Mouse (Mus musculus) hindbrain, embryonic 12.5 days (tissue): ENCODE measurements around the gene Tas2r143. TPM values are rescaled to one million over a fixed set of nuclear protein-coding genes. Genes with fewer than 3 reads are reported as not detected.

Source experiments
- ATAC-seq: fragments of 200-750 bp; cut with Nextera tagmentation; 2 replicates; pipeline ENCODE4 v1.8.0; 2017; ENCODE audit warnings: moderate TSS enrichment; ENCODE audit not compliant: low FRiP score
- H3K27ac ChIP-seq: fragments of 300-500 bp; sonication (generic); 2 replicates; pipeline ENCODE4 v1.5.1; 2016; ENCODE audit warnings: mild to moderate bottlenecking
- H3K27me3 ChIP-seq: fragments of 300-500 bp; sonication (generic); 2 replicates; pipeline ENCODE4 v1.6.1; 2016; ENCODE audit warnings: mild to moderate bottlenecking
- H3K36me3 ChIP-seq: fragments of 300-500 bp; sonication (generic); 2 replicates; pipeline ENCODE4 v1.6.1; 2016; ENCODE audit warnings: mild to moderate bottlenecking
- H3K4me1 ChIP-seq: fragments of 300-500 bp; sonication (generic); 2 replicates; pipeline ENCODE4 v1.6.1; 2016
- H3K4me2 ChIP-seq: fragments of 300-500 bp; sonication (generic); replicated peaks from 2 replicates; pipeline ENCODE4 v1.6.1; 2016; ENCODE audit warnings: mild to moderate bottlenecking
- H3K4me3 ChIP-seq: fragments of 300-500 bp; sonication (generic); 2 replicates; pipeline ENCODE4 v1.5.1; 2016; ENCODE audit warnings: mild to moderate bottlenecking
- H3K9ac ChIP-seq: fragments of 300-500 bp; sonication (generic); 2 replicates; pipeline ENCODE4 v1.6.1; 2016; ENCODE audit warnings: mild to moderate bottlenecking, moderate library complexity
- H3K9me3 ChIP-seq: fragments of 300-500 bp; sonication (generic); replicated peaks from 2 replicates; pipeline ENCODE4 v1.6.1; 2016; ENCODE audit warnings: mild to moderate bottlenecking
- WGBS: fragments of 180-500 bp; shearing (Covaris S2); methylation state at CpG from one replicate; pipeline ENCODE4 v1.1.7; 2016; 5-methylcytosine and 5-hydroxymethylcytosine counted together
- polyA plus RNA-seq: library from polyadenylated mRNA; unstranded; fragments of >200 nt; fragmentation: Nextera tagmentation; extraction: Ambion mirVana; gene quantifications from 2 replicates; pipeline ENCODE4 v1.2.1, GENCODE M21; 2016

Tas2r143 gene
- polyA plus RNA-seq, 1 experiment from 2014 or later = not detected

DNA sequence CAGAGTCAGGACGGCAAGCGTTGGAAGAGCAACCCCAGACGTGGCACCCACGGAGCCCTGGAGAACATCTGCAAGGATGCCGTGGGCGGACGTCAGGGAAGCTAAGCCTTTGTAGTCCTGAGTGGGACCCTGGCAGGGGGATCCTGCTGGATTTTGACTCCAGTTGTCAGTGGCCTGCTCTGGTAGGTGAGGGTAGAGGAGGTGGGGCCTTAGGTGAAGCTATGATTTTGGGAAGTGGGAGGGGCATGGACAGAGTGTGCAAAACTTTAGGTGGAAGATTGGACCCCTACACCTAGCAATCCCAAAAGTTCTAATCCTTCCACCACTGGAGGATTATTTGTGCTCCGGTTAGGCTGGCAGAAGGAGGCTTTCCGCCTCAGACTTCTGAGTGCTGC, 27.6 kb upstream of the Tas2r143 start:
- peak overlapping the region; percentile 97 for H3K4me2 ChIP-seq
- peaks cover 11% of the 10 kb centered on the region for H3K4me1 ChIP-seq
- no peak overlapping the region for H3K9ac ChIP-seq
- no peak overlapping the region for H3K27ac ChIP-seq
- H3K36me3 ChIP-seq = no peaks in the 10 kb centered on the region
- peak; percentile 41 for ATAC-seq
- H3K4me3 ChIP-seq = peak overlapping the region; percentile 51; the same call in 1 of the 2 replicates
- H3K9me3 ChIP-seq = no peaks in the 10 kb centered on the region
- H3K27me3 ChIP-seq = peaks cover 18% of the 10 kb centered on the region
- WGBS = 15% methylated on average over 9 of the region's 9 CpGs

DNA sequence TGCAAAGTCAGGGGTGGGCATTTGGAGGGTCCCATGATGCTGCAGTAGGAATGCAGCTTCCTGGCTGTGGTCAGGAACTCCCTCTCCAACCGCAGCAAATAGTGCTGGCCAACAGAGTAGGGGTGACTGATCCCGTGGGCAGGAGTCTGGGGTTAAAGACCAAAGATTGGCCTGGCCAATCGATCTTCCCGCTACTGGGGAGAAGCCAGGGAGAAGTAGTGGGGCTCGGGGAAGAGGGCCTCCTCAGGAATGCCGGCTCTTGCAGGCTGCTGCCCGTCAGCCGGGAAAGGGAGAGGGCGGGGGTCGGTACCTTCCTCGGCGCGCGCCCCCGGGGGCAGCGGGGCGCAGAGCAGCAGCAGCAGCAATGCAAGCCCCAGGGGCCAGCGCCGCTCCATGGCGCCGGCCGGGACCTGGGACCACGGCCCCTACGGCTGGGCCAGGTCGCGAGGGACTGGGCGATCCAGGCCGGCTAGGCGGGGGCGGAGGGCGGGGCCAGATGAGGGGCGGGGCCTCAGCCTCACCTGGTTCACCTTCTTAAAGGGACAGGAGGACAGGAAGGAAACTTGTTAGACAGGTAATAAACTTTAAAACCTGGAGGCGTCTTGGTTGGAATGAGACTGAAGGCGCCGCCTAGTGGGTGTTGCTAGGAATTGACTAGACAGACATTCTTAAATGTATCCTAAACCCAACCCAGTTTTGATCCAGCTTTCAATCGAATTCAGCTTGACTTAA, 27.1 kb upstream of the Tas2r143 start, which contains the start of gene Epha1:
Epha1 (minus strand) TSS at position 453 of the 732 bp plus-strand sequence.
- no peak within 1 kb of the TSS for H3K27ac ChIP-seq
- under 1% methylated on average over 32 of the region's 36 CpGs for WGBS
- peaks cover 18% of the 10 kb centered on the region for H3K27me3 ChIP-seq
- H3K36me3 ChIP-seq = no peaks in the 10 kb centered on the region
- no peaks in the 10 kb centered on the region for H3K9me3 ChIP-seq
- H3K4me3 ChIP-seq = peak within 1 kb of the TSS; percentile 51
- peak; percentile 74 for ATAC-seq
- H3K9ac ChIP-seq = peak within 1 kb of the TSS; percentile 53; the same call in 1 of the 2 replicates
- H3K4me1 ChIP-seq = peaks cover 11% of the 10 kb centered on the region
- H3K4me2 ChIP-seq = peak within 1 kb of the TSS; percentile 97

DNA sequence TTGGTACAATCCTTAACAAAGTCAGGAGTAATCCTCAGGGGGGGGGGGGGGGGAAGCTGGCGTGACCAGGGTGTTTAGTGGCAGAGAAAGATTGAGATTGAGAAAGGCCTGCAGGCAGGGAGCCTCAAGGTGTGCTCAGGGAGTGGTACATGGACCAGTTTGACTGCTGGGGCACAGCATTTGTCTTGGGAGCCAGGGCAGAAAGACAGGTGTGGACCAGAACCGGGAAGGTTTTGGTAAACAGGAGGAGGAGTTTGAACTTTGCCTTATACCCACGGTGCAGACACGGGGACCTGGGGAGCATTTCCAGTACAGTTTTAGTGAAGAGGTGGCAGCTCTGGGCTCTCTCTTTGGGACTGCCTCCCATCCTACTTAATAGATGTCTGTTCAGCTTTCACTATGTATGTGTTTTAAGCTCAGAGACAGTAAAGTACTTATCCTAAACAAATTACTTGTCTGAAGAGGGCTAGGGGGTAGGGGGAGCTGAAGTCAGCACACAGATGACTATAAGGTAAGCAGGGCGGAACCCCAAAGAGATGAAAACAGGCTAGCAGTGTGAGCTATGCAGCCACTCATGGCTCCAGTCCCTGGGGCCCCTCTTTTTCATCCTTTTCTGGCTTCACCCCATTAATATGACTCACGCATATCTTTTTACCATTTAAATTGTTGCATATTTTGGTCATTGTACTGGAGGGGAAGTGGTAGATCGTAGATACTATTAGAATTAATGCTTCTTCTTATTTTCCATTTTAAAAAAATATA, 26.2 kb upstream of the Tas2r143 start:
- peaks cover 18% of the 10 kb centered on the region for H3K27me3 ChIP-seq
- H3K27ac ChIP-seq = no peak overlapping the region
- peaks cover 11% of the 10 kb centered on the region for H3K4me1 ChIP-seq
- WGBS = 49% methylated on average over 6 of the region's 7 CpGs
- H3K36me3 ChIP-seq = no peaks in the 10 kb centered on the region
- H3K9ac ChIP-seq = no peak overlapping the region
- peak overlapping the region; percentile 51 for H3K4me3 ChIP-seq
- peak; percentile 4; the same call in 1 of the 2 replicates for ATAC-seq
- H3K4me2 ChIP-seq = peak overlapping the region; percentile 97
- H3K9me3 ChIP-seq = no peaks in the 10 kb centered on the region

DNA sequence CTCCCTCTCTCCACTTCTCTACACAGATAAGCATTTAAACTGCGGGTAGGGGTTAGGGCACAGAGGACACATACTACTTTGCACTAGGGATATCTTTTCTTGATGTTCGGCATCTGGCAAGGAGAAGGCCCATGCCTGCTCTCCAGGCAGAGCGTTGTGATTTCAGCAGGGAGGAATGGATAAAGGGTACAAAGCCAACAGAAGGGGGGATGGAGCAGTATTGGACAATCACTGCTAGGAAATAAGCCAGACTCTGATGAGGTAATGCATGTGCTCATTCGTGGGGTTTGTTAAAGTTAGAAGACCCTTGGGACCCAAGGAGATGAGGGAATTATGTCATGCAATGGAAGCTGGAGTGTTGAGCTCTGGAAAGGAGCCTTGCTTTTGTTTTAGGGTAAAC, 25.3 kb upstream of the Tas2r143 start:
- H3K36me3 ChIP-seq = no peaks in the 10 kb centered on the region
- ATAC-seq = no peak
- no peaks in the 10 kb centered on the region for H3K9me3 ChIP-seq
- H3K27ac ChIP-seq = no peak overlapping the region
- H3K27me3 ChIP-seq = peaks cover 18% of the 10 kb centered on the region
- H3K4me2 ChIP-seq = no peak overlapping the region
- H3K4me1 ChIP-seq = peaks cover 11% of the 10 kb centered on the region
- WGBS = 74% methylated on average over 4 of the region's 4 CpGs
- no peak overlapping the region for H3K4me3 ChIP-seq
- no peak overlapping the region for H3K9ac ChIP-seq

DNA sequence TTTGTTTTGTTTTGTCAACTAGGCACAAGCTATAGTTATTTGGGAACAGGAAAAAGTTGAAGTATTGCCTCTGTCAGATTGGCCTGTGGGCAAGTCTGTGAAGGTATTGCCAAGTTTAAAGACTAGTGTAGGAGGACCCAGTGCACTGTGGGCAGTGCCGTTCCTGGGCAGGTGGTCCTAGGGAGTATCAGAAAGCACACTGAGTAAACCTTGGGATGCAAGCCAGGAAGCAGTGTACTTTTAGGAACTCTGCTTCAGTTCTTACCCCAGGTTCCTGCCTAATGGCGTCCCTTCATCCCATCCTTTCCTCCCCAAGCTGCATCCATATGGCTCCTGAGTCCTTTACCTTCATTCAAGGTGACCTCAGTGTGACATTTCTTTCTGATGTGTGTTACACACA, 24.9 kb upstream of the Tas2r143 start:
- H3K9me3 ChIP-seq = no peaks in the 10 kb centered on the region
- H3K27me3 ChIP-seq = peaks cover 18% of the 10 kb centered on the region
- no peak overlapping the region for H3K27ac ChIP-seq
- ATAC-seq = no peak
- no peak overlapping the region for H3K9ac ChIP-seq
- WGBS = 74% methylated on average over 2 of the region's 2 CpGs
- peaks cover 11% of the 10 kb centered on the region for H3K4me1 ChIP-seq
- H3K4me2 ChIP-seq = no peak overlapping the region
- no peak overlapping the region for H3K4me3 ChIP-seq
- H3K36me3 ChIP-seq = no peaks in the 10 kb centered on the region

DNA sequence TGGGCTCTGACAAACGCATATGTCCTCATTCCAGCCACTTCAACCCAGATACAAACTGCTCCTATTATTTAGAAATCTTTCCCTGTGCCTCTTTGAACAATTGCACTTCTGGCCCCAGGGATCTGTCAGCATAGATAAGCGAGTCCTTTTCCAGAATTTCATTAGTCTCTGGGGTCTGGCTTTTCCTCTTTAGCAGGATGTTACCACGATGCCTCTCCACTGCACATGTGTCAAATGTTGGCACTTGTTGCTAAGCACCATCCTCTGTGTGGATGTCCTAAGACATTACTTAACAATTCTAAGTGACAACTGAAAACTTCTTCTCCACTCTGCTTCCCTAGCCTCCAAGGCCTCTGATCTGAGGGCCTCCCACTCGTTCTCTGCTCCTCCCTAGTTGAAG, 24.0 kb upstream of the Tas2r143 start:
- H3K36me3 ChIP-seq = no peaks in the 10 kb centered on the region
- WGBS = 49% methylated on average over 4 of the region's 4 CpGs
- H3K4me1 ChIP-seq = peaks cover 11% of the 10 kb centered on the region
- no peak overlapping the region for H3K9ac ChIP-seq
- H3K4me3 ChIP-seq = no peak overlapping the region
- peaks cover 18% of the 10 kb centered on the region for H3K27me3 ChIP-seq
- no peak overlapping the region for H3K27ac ChIP-seq
- no peaks in the 10 kb centered on the region for H3K9me3 ChIP-seq
- ATAC-seq = no peak
- no peak overlapping the region for H3K4me2 ChIP-seq

DNA sequence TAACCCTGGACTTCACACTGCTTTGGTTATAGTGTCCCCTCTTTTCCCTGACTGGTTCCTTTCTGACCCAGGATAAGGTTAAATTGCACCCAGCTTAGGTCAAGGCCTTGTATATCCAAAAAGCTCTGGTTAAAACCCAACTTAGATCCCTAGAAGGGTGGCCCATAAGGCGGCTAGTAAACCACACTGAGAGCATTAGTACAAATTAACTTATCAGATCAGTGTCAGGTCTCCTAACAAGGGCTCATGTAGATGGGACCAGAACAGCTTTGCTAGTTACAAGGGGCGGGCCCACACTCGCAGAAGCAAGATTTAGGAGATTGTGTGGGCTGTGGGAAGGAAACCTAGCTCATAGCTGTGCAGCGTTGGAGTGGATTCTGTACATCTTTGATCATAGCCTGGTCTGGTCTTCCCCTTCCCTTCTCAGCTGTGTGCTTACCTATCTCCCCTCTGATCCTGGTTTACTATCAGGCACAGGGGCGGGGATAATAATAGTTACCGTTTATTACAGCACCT, 23.5 kb upstream of the Tas2r143 start:
- H3K4me2 ChIP-seq = no peak overlapping the region
- peaks cover 16% of the 10 kb centered on the region for H3K27me3 ChIP-seq
- H3K27ac ChIP-seq = no peak overlapping the region
- WGBS = 86% methylated on average over 6 of the region's 6 CpGs
- H3K4me3 ChIP-seq = no peak overlapping the region
- H3K9ac ChIP-seq = no peak overlapping the region
- peaks cover 11% of the 10 kb centered on the region for H3K4me1 ChIP-seq
- H3K9me3 ChIP-seq = no peaks in the 10 kb centered on the region
- H3K36me3 ChIP-seq = no peaks in the 10 kb centered on the region
- no peak for ATAC-seq

DNA sequence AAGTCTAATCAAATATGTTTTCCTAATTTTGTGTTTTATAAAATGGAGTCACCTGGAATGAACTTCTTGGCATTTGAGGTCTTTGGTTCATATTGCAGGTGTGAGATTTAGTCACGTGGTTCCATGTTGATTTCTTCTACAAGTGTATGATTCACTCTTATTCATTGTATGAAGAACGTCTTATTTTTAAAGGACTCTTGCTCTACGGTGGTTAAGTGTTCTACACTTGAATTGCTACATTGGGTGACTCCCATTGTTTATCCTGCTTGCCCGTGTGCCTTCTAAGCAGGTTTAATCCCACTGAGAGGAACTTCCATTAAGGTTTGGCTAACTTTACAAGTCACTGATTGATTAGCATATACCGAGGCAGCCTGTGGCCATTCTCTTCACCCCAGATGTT, 22.8 kb upstream of the Tas2r143 start:
- ATAC-seq = no peak
- Histone ChIP-seq H3K36me3 (no peaks in the 10 kb centered on the region), H3K9me3 (no peaks in the 10 kb centered on the region), H3K9ac (no peak overlapping the region), H3K27me3 (peaks cover 9% of the 10 kb centered on the region), H3K4me3 (no peak overlapping the region), H3K4me2 (no peak overlapping the region), H3K4me1 (peaks cover 11% of the 10 kb centered on the region), H3K27ac (no peak overlapping the region)
- WGBS = 77% methylated on average over 5 of the region's 5 CpGs

DNA sequence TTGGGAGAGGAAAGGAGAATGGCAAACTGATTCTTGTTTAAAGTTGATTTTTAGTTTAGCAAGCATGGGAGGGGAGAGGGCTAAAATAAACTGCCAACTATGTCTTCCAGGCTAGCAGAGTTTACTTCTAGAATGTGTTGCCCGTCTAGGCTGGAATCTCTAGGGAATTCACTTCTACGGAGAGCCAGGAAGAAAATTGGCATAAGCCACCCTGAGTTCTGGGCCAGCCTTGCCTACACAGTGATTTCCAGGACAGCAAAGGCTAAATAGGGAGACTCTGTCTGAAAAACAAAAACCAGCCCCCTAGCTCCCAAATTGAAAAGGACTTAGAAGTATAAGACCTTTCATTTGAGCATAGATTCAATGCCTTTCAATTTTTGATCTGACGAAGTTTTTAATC, 20.5 kb upstream of the Tas2r143 start:
- no peak overlapping the region for H3K27ac ChIP-seq
- ATAC-seq = no peak
- 47% methylated on average over 3 of the region's 3 CpGs for WGBS
- no peak overlapping the region for H3K9ac ChIP-seq
- no peaks in the 10 kb centered on the region for H3K9me3 ChIP-seq
- no peak overlapping the region for H3K4me3 ChIP-seq
- H3K27me3 ChIP-seq = no peaks in the 10 kb centered on the region
- no peak overlapping the region for H3K4me2 ChIP-seq
- H3K4me1 ChIP-seq = no peaks in the 10 kb centered on the region
- H3K36me3 ChIP-seq = no peaks in the 10 kb centered on the region

DNA sequence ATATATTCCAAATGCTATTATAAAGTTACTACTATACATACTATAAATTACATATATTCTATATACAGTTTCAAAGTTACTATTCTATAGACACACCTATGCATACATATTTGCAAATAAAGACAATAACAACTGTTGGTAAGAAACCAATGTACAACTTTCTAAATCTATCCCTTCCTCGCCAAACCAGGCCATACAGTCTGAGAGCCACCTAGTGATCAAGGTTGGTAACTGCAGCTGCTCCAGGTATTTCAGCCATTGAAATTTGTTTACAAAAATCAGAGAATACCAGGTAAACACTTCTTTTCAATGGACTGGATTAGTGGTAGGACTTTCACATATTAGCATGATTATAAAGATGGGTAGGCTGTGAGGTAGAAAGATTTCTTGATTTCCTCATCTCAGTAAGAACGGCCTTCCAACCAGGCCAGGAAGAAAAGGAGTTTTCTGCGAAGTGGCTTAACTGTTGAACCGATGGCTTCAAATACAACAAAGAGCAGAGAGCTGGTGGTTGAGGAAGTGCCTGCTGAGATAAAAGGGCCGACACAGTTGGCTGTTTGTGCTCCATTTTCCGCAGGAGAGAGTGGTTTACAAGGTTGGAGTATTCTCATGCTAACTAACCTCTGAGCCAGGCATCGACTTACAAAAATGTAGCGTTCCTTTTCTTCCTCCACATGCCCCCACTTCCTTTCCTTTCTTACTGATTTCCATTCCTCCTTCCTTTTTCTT, 19.5 kb upstream of the Tas2r143 start:
- no peak overlapping the region; the same call in 1 of the 2 replicates for H3K9ac ChIP-seq
- H3K36me3 ChIP-seq = no peaks in the 10 kb centered on the region
- ATAC-seq = peak; percentile 32; the same call in 1 of the 2 replicates
- no peak overlapping the region for H3K4me3 ChIP-seq
- no peaks in the 10 kb centered on the region for H3K4me1 ChIP-seq
- H3K4me2 ChIP-seq = peak overlapping the region; percentile 19
- WGBS = 2% methylated on average over 8 of the region's 8 CpGs
- no peak overlapping the region for H3K27ac ChIP-seq
- no peaks in the 10 kb centered on the region for H3K27me3 ChIP-seq
- no peaks in the 10 kb centered on the region for H3K9me3 ChIP-seq

DNA sequence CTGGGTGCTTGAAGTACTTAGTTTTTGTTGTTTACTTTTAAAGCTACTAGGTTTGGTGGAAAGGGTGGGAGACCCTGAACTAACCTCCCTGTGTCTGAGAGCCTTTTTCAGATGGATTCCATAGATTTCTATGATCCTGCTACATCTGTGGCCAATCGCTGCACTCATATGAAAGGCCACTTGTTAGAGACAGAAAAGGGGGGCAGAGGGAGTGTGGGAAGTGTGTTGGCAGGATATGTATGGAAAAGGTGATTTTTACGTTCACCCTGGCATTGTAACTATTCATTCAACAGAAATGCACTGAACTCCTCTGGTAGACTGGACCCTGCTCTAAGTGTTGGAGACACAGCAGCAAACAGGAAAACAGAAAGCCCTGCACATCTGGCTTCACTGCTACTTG, 18.8 kb upstream of the Tas2r143 start:
- WGBS = 19% methylated on average over 2 of the region's 2 CpGs
- H3K27ac ChIP-seq = no peak overlapping the region
- no peak overlapping the region for H3K4me2 ChIP-seq
- no peaks in the 10 kb centered on the region for H3K4me1 ChIP-seq
- H3K36me3 ChIP-seq = no peaks in the 10 kb centered on the region
- H3K4me3 ChIP-seq = no peak overlapping the region
- no peaks in the 10 kb centered on the region for H3K9me3 ChIP-seq
- no peak overlapping the region for H3K9ac ChIP-seq
- no peaks in the 10 kb centered on the region for H3K27me3 ChIP-seq
- no peak for ATAC-seq

DNA sequence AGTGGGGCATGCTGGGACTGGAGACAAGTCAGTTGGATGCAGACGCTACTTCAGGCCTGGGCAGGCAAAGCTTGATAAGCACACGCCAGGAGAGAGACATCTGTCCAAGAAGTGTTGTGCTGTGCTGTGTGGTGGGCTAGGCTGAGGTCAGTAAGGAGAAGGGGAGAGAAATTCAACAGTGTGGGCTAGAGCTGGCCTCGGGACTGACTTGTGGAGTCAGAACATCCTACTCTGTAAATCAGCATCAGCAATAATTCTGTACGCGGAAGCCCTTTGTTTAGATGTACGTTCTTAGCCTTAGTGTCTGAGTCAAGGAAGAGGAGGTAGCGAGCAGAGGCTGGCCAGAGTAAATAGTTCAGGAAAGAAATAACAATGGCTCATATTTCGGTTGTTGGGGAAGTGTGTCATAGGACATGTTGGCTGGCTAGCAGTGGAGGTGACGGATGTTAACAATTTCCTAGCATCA, 18.1 kb upstream of the Tas2r143 start:
- no peak overlapping the region for H3K27ac ChIP-seq
- no peaks in the 10 kb centered on the region for H3K27me3 ChIP-seq
- no peaks in the 10 kb centered on the region for H3K36me3 ChIP-seq
- H3K4me2 ChIP-seq = no peak overlapping the region
- no peak for ATAC-seq
- H3K9ac ChIP-seq = no peak overlapping the region
- no peaks in the 10 kb centered on the region for H3K4me1 ChIP-seq
- no peak overlapping the region for H3K4me3 ChIP-seq
- WGBS = 62% methylated on average over 9 of the region's 9 CpGs
- no peaks in the 10 kb centered on the region for H3K9me3 ChIP-seq
